Mouse (Mus musculus): ENCODE results near the gene Prdx4. TPM values are rescaled to one million over a fixed set of nuclear protein-coding genes. Genes with fewer than 3 reads are reported as not detected.
A peak's percentile ranks its signal among the peaks of the same experiment; 100 is the strongest.
"Not testable (repeated sequence)": the region's sequence is repeated elsewhere in the genome, so short reads cannot be mapped to it uniquely, and the experiment has no call there.

Prdx4 gene
- polyA plus RNA-seq (2016; fragmentation: Nextera tagmentation; extraction: Ambion mirVana): 286 and 294 TPM in 2 replicates

DNA sequence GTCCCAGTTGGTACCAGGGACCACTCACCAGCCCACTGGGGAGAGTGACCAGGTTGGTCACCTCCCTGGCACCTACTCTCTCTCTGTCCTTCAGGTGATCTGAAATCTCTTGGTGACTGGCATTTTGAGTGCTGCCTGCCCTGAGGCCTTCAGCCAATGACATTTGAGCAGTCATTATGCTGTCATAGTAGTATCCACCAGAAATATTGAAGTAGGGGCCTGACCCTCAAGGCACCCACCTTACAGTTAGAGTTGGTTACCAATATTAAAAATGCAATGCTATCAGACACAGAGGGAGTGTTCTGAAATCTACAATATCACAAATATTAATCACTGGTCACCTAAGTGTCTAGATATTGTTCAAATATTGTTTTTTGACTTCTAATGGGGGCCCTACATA, at the start of gene Prdx4:
Prdx4 (minus strand) TSS at position 101 of the 400 bp plus-strand sequence.
- H3K4me2 ChIP-seq: no peak within 1 kb of the TSS
- H3K9me3 ChIP-seq (replicated peaks): no peaks in the 10 kb centered on the region
- no peak for ATAC-seq (ENCODE audit: insufficient number of reproducible peaks, low FRiP score)
- no peaks in the 10 kb centered on the region for H3K27me3 ChIP-seq (replicated peaks)
- H3K9ac ChIP-seq: no peak within 1 kb of the TSS
- H3K4me3 ChIP-seq: no peak within 1 kb of the TSS
- H3K36me3 ChIP-seq: no peaks in the 10 kb centered on the region
- no peak within 1 kb of the TSS for H3K27ac ChIP-seq (ENCODE audit: poor library complexity, severe bottlenecking)
- no peaks in the 10 kb centered on the region for H3K4me1 ChIP-seq (replicated peaks)

DNA sequence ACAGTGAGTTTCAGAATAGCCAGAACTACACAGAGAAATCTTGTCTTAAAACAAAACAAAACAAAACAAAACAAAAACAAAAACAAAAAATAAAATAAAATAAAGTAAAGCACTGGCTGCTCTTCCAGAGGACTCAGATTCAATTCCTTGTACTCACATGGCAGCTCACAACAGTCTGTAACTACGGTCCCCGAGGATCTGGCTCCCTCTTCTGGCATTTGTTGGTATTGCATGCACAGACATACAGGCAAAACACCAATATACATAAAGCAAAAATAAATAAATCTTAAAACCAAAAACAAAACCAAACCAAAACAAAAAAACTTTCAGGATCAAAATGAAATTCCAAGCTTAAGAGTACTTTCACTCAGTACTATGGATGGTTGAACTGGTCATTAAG, 36.0 kb upstream of the Prdx4 start:
- Histone ChIP-seq H3K4me3 (no peak overlapping the region), H3K4me2 (no peak overlapping the region), H3K4me1 (replicated peaks) (no peaks in the 10 kb centered on the region), H3K27ac (ENCODE audit: poor library complexity, severe bottlenecking) (no peak overlapping the region), H3K9me3 (replicated peaks) (no peaks in the 10 kb centered on the region), H3K36me3 (no peaks in the 10 kb centered on the region), H3K27me3 (replicated peaks) (no peaks in the 10 kb centered on the region), H3K9ac (no peak overlapping the region)
- no peak for ATAC-seq (ENCODE audit: insufficient number of reproducible peaks, low FRiP score)
- WGBS: 20% methylated on average over 2 of the region's 2 CpGs

DNA sequence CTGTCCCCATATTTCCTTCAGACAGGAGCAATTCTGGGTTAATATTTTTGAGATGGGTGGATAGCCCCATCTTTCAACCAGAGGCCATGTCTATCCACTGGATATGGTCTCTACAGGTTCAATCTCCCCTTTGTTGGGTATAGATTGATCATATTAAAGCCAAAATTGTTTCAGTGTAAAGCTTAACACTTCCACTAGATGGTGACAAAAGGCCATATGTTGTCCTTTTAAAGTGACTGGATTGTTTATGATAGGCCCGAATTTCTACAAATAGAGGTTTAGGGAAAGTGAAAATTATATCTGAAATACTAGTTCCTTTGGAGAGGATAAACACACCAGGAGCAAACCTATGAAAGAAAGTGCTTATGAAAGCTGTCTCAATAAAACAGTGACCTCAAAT, 34.9 kb upstream of the Prdx4 start:
- ATAC-seq (ENCODE audit: insufficient number of reproducible peaks, low FRiP score): no peak
- Histone ChIP-seq H3K4me1 (replicated peaks) (no peaks in the 10 kb centered on the region), H3K9me3 (replicated peaks) (no peaks in the 10 kb centered on the region), H3K9ac (no peak overlapping the region), H3K4me2 (no peak overlapping the region), H3K27ac (ENCODE audit: poor library complexity, severe bottlenecking) (no peak overlapping the region), H3K4me3 (no peak overlapping the region), H3K36me3 (no peaks in the 10 kb centered on the region), H3K27me3 (replicated peaks) (no peaks in the 10 kb centered on the region)
- WGBS: 38% methylated on average over 1 of the region's 1 CpGs

DNA sequence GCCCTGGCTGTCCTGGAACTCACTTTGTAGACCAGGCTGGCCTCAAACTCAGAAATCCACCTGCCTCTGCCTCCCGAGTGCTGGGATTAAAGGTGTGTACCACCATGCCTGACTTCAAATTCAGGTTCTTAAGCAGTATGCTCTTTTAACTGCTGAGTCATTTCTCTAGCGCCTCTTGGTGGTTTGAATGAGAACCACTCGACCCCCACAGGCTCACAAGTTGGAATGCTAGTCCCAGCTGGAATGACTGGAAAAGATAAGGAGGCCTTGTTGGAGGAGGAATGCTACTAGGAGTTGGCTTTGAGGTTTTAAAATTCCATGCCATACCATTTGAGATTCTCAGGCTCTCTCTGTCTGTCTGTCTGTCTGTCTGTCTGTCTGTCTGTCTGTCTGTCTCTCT, 29.6 kb upstream of the Prdx4 start:
- not testable (repeated sequence) for H3K9me3 ChIP-seq (replicated peaks); H3K9ac ChIP-seq; H3K27me3 ChIP-seq (replicated peaks); H3K36me3 ChIP-seq; H3K4me3 ChIP-seq; H3K4me1 ChIP-seq (replicated peaks); ATAC-seq (ENCODE audit: insufficient number of reproducible peaks, low FRiP score); H3K27ac ChIP-seq (ENCODE audit: poor library complexity, severe bottlenecking); H3K4me2 ChIP-seq
- WGBS: 37% methylated on average over 3 of the region's 3 CpGs

DNA sequence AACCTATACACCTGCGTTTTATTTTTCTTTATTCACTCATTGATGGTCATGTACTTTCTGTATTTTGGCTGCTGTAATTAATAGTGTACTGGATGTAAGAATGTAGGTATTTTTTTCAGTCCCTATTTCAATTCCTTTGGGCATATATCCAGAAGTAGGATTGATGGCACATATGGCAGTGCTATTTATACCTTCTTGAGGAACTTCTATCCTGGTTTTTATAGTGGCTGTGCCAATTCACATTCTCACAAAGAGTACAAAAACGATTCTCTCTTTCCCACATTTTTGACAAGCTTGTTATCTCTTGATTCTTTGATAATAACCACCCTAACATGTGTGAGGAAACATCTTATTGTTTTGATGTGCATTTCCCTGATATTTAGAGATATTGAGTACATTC, 24.5 kb upstream of the Prdx4 start:
- H3K4me1 ChIP-seq (replicated peaks): no peaks in the 10 kb centered on the region
- no peak overlapping the region for H3K4me3 ChIP-seq
- no peak overlapping the region for H3K4me2 ChIP-seq
- H3K27me3 ChIP-seq (replicated peaks): no peaks in the 10 kb centered on the region
- H3K9me3 ChIP-seq (replicated peaks): no peaks in the 10 kb centered on the region
- H3K9ac ChIP-seq: no peak overlapping the region
- H3K27ac ChIP-seq (ENCODE audit: poor library complexity, severe bottlenecking): no peak overlapping the region
- ATAC-seq (ENCODE audit: insufficient number of reproducible peaks, low FRiP score): no peak
- 42% methylated on average over 2 of the region's 2 CpGs for WGBS
- H3K36me3 ChIP-seq: no peaks in the 10 kb centered on the region

DNA sequence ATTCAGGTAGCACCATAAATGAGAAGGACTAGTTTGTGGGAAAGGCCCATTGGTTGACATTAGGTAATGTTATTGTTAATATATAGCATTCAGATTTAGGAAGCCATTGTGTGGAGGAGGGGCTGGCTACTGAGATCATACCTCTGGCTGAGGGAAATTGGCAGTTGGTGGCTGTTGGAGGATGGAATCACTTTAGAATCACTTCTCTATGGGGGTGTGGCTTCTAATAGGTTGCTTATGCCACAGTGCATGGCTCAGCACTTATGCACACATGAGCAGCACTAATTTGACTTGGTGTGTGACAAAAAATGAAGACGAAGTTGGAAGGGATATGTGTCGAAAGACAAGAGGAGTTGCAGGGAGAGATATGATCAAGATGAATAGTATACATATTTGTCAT, 5.7 kb upstream of the Prdx4 start:
- H3K27me3 ChIP-seq (replicated peaks): no peaks in the 10 kb centered on the region
- 89% methylated on average over 2 of the region's 2 CpGs for WGBS
- ATAC-seq (ENCODE audit: insufficient number of reproducible peaks, low FRiP score): no peak

DNA sequence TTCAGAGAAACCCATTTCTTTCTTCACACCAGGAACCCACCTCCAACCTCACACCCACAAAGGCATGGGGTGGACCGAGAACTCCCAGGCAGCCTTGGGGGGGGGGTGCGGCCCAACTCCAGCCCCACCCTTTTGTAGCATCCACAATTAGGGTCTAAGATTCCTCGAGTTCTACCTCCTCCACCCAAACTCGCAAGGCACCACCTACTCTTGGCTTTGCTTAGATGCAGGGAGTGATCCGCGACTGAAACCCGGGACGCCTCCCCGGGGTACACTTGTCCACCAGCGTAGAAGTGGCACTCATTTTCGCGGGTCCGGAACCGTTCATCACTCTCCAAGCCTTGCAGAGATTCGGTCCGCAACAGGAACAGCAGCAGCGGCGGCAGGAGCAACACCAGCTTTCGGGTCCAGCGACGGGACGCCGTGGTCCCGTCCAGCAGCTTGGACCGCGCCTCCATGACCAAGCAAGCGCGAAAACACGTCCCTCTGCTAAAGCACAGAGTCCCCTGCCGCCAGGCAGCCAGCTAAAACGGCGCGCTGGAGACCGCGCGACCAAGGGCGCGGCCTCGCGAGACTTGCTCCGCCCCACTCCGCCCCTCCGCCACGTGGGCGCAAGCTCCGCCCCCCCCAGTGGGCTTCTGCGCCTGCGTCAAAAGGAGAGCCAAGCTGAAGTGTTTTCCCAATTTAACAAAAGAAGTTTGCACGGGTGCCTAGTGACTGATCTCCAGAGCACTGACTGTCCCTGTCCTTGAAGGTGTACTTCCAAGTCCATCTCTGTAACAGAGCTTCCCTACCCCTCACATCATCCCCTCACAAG, 2.4 kb downstream of the Prdx4 start:
- Histone ChIP-seq H3K4me1 (replicated peaks) (no peaks in the 10 kb centered on the region), H3K9ac (peak overlapping the region; percentile 74), H3K36me3 (no peaks in the 10 kb centered on the region), H3K9me3 (replicated peaks) (no peaks in the 10 kb centered on the region), H3K4me3 (peak overlapping the region; percentile 67), H3K27me3 (replicated peaks) (no peaks in the 10 kb centered on the region), H3K27ac (ENCODE audit: poor library complexity, severe bottlenecking) (peak overlapping the region; percentile 91), H3K4me2 (peak overlapping the region; percentile 62)
- 13% methylated on average over 42 of the region's 49 CpGs for WGBS
- peak; percentile 98 for ATAC-seq (ENCODE audit: insufficient number of reproducible peaks, low FRiP score)

More for the DNA sequence above, 5.7 kb upstream of the Prdx4 start:
- Histone ChIP-seq H3K9me3 (replicated peaks) (no peaks in the 10 kb centered on the region), H3K9ac (no peak overlapping the region), H3K36me3 (no peaks in the 10 kb centered on the region), H3K4me1 (replicated peaks) (no peaks in the 10 kb centered on the region), H3K27ac (ENCODE audit: poor library complexity, severe bottlenecking) (no peak overlapping the region), H3K4me2 (no peak overlapping the region), H3K4me3 (no peak overlapping the region)

DNA sequence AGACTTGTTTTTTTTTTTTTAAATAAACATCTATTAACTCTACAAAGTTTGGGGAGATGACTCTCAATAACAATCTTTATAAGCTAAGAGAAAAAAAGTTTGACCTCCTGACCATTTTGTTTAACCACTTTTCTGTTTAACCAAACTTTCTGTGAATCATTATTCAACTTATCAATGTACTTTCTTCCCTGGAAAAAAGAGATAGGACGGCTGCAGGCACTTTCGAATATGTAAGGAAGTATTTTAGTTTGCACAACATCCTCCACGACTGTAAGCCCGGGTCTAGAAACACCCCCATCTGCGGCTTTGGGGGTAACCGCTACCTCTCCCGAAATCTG, 3.0 kb downstream of the Prdx4 start:
- WGBS: 15% methylated on average over 7 of the region's 7 CpGs
- no peaks in the 10 kb centered on the region for H3K36me3 ChIP-seq
- H3K27me3 ChIP-seq (replicated peaks): no peaks in the 10 kb centered on the region
- H3K4me1 ChIP-seq (replicated peaks): no peaks in the 10 kb centered on the region
- peak overlapping the region; percentile 74 for H3K9ac ChIP-seq
- peak overlapping the region; percentile 67 for H3K4me3 ChIP-seq
- H3K27ac ChIP-seq (ENCODE audit: poor library complexity, severe bottlenecking): peak overlapping the region; percentile 91; the same call in 1 of the 2 replicates
- ATAC-seq (ENCODE audit: insufficient number of reproducible peaks, low FRiP score): no peak
- no peaks in the 10 kb centered on the region for H3K9me3 ChIP-seq (replicated peaks)
- peak overlapping the region; percentile 62 for H3K4me2 ChIP-seq

DNA sequence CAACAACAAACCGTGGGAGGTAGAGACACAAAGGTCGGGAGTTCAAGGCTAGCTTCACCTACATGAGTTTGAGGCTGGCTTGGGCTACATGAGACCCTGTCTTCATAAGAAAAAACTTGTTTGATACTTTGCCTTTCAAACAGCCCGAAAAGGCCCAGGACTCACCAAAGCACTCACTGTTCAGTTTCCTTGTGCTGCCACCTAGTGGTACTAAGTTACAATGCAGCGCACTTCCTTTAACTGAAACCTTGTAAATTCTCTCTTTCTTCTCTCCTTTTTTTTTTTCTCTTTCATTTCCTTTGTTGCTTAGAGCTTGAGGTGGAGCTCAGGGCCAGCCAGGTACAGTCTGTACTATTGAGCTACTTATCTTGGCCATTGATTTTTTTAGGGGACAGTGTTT, 22.5 kb downstream of the Prdx4 start:
- no peak for ATAC-seq (ENCODE audit: insufficient number of reproducible peaks, low FRiP score)
- Histone ChIP-seq H3K4me3 (no peak overlapping the region), H3K36me3 (no peaks in the 10 kb centered on the region), H3K4me1 (replicated peaks) (no peaks in the 10 kb centered on the region), H3K4me2 (no peak overlapping the region), H3K27me3 (replicated peaks) (no peaks in the 10 kb centered on the region), H3K9ac (no peak overlapping the region), H3K9me3 (replicated peaks) (no peaks in the 10 kb centered on the region), H3K27ac (ENCODE audit: poor library complexity, severe bottlenecking) (no peak overlapping the region)
- 35% methylated on average over 4 of the region's 4 CpGs for WGBS

DNA sequence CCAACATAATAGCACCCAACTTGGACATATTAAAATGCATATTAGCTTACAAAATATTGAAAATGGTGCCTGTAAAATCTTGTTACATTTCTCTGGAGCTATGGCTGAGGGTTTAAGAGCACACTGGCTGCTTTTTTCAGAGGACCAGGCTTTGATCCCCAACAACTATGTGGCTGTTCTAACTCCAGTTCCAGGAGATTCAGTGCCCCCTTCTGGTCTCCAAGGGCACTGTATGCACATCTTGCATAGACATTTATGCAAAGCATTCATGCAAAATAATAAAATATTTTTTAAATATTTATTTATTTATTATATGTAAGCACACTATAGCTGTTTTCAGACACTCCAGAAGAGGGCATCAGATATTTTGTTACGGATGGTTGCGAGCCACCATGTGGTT, 34.2 kb downstream of the Prdx4 start:
- no peak overlapping the region for H3K27ac ChIP-seq (ENCODE audit: poor library complexity, severe bottlenecking)
- no peak overlapping the region for H3K4me2 ChIP-seq
- no peak overlapping the region for H3K4me3 ChIP-seq
- no peak for ATAC-seq (ENCODE audit: insufficient number of reproducible peaks, low FRiP score)
- H3K4me1 ChIP-seq (replicated peaks): no peaks in the 10 kb centered on the region
- no peaks in the 10 kb centered on the region for H3K27me3 ChIP-seq (replicated peaks)
- H3K36me3 ChIP-seq: peaks cover 10% of the 10 kb centered on the region; the same call in 1 of the 2 replicates
- H3K9me3 ChIP-seq (replicated peaks): no peaks in the 10 kb centered on the region
- no peak overlapping the region for H3K9ac ChIP-seq
- WGBS: 94% methylated on average over 2 of the region's 2 CpGs

DNA sequence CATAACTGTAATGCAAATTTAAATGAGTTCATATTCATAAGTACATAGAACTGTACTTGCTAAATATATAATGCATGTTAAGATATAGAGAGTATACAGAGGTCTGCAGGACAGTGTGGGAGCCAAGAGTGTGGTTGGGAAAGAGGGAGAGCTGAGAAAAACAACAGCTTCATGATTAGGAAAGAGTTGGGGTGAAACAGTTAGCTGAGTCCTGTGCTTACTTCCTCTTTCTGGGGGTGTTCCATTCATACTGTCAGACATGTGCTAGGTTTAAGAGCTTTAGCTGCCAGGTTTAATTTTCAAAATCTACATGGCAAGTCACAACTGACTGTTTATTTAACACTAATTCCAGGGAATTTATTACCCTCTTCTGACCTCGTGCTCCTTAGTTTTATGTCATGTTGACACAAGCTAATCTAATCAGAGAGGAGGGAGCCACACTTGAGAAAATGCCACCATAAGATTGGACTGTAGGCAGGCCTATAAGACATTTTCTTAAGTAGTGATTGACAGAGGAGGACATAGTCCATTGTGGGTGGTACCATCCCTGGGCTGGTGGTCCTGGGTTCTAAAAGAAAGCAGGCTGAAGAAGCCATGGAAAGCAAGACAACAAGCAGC, 60.0 kb downstream of the Prdx4 start:
- no peaks in the 10 kb centered on the region for H3K4me1 ChIP-seq (replicated peaks)
- ATAC-seq (ENCODE audit: insufficient number of reproducible peaks, low FRiP score): no peak
- H3K4me2 ChIP-seq: no peak overlapping the region
- 44% methylated on average over 1 of the region's 1 CpGs for WGBS
- no peak overlapping the region for H3K9ac ChIP-seq
- no peaks in the 10 kb centered on the region for H3K9me3 ChIP-seq (replicated peaks)
- no peak overlapping the region for H3K4me3 ChIP-seq
- H3K27ac ChIP-seq (ENCODE audit: poor library complexity, severe bottlenecking): no peak overlapping the region
- peaks cover 6% of the 10 kb centered on the region for H3K36me3 ChIP-seq
- no peaks in the 10 kb centered on the region for H3K27me3 ChIP-seq (replicated peaks)

DNA sequence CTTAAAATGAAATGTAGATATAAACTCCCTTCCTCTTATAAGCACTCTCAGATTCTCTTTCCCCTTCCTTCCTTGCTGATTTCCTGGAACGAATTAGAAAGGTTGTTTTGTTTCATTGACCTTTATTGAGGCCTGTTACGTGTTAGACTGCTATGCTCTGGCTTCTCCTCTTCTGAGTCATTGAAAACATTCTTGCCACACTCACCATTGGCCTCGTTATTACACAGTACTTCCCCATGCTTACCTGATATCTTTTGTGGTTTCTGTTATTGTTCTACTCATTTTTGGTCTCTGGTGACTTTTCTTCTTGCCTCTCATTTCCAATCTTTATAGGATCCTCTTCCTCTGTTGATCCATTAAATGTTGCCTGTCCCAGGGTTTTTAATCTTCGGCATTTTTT, 62.1 kb downstream of the Prdx4 start:
- no peak overlapping the region for H3K4me3 ChIP-seq
- H3K36me3 ChIP-seq: peaks cover 16% of the 10 kb centered on the region
- WGBS: 79% methylated on average over 4 of the region's 4 CpGs
- no peak overlapping the region for H3K27ac ChIP-seq (ENCODE audit: poor library complexity, severe bottlenecking)
- no peak for ATAC-seq (ENCODE audit: insufficient number of reproducible peaks, low FRiP score)
- H3K4me2 ChIP-seq: no peak overlapping the region
- H3K9me3 ChIP-seq (replicated peaks): no peaks in the 10 kb centered on the region
- H3K9ac ChIP-seq: no peak overlapping the region
- H3K4me1 ChIP-seq (replicated peaks): no peaks in the 10 kb centered on the region
- no peaks in the 10 kb centered on the region for H3K27me3 ChIP-seq (replicated peaks)

Data from heart, embryonic 12.5 days (tissue).